Mouse (Mus musculus) heart, embryonic 10.5 days (tissue): ENCODE measurements at regions not wholly inside any gene's neighbourhood (a gene's known extent, or its start where the extent isn't known, plus 50 kb on each side); places are given as distances from the start of the nearest gene placed in this dataset.

Experiments
- DNase-seq: peaks from one replicate; pipeline ENCODE4 v3.0.0-alpha.2; 2017; ENCODE audit warnings: low spot score
- H3K27ac ChIP-seq: fragments of 300-500 bp; sonication (generic); 2 replicates; pipeline ENCODE4 v1.5.1; 2016; ENCODE audit warnings: mild to moderate bottlenecking
- H3K27me3 ChIP-seq: fragments of 300-500 bp; sonication (generic); 2 replicates; pipeline ENCODE4 v1.6.1; 2016; ENCODE audit warnings: mild to moderate bottlenecking; ENCODE audit not compliant: poor library complexity, insufficient read depth, severe bottlenecking
- H3K36me3 ChIP-seq: fragments of 300-500 bp; sonication (generic); 2 replicates; pipeline ENCODE4 v1.6.1; 2016; ENCODE audit warnings: mild to moderate bottlenecking, moderate library complexity
- H3K4me1 ChIP-seq: fragments of 300-500 bp; sonication (generic); 2 replicates; pipeline ENCODE4 v1.6.1; 2016; ENCODE audit warnings: mild to moderate bottlenecking
- H3K4me3 ChIP-seq: fragments of 300-500 bp; sonication (generic); 2 replicates; pipeline ENCODE4 v1.5.1; 2016; ENCODE audit warnings: mild to moderate bottlenecking, moderate library complexity
- H3K9me3 ChIP-seq: fragments of 300-500 bp; sonication (generic); 2 replicates; pipeline ENCODE4 v1.6.1; 2016; ENCODE audit warnings: mild to moderate bottlenecking, moderate library complexity
- WGBS: fragments of 180-500 bp; shearing (Covaris S2); methylation state at CpG from one replicate; pipeline ENCODE4 v1.1.7; 2016; 5-methylcytosine and 5-hydroxymethylcytosine counted together

DNA sequence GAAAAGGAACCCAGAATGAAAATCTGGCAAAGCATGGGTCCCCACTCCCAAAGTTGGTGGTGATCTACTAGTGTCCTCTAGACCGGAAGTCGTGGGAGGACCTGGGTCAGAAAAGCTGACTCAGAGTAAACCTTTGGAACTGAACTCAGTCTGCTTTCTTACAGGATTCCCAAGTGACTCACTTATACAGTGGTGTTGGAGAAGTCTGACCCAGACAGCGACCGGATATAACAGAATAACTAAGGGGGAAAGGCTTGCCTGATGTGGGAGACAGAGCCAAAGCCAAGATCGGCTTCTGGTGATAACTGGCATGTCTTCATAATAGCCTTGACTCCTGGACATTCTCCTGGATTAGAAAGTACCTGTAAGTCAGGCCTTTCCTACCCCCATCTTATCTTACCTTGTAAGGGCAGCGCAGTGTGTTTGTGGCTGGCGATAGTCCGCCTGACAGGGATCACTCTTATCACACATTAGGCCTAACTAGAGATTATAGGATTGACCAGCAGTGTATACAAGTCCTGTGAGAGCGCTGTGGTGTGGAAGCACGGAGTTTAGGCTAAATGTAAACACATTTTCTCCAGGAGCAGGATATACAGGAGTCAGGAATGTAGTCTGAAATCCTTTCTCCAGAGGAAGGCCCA lies 150.4 kb downstream of the Gm19410 start:
- 37% methylated on average over 10 of the region's 10 CpGs for WGBS

DNA sequence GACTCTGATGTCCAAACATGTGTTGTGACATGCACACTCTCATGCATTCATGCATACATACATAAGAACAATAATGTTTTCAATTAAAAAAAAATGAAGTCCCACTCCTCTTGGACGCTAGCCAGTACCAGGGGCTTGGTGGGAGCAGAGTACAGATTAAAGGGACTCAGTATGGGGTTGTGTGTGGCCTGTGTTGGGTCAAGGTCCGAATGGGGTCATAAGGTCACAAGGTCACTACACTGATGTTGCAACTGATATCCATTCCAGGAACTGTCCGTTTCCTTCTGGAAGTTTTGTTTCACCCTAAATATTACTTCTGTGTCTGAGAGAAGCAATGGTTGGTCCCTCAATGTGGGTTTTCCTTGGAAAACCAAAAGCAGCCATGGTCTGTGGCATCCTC lies 152.0 kb downstream of the Gm19410 start:
- no peaks in the 10 kb centered on the region for H3K36me3 ChIP-seq
- no peak overlapping the region for H3K27ac ChIP-seq
- H3K4me3 ChIP-seq, result no peak overlapping the region
- no peaks in the 10 kb centered on the region for H3K9me3 ChIP-seq
- H3K27me3 ChIP-seq, result no peaks in the 10 kb centered on the region
- peaks cover 24% of the 10 kb centered on the region for H3K4me1 ChIP-seq
- no peak for DNase-seq
- 59% methylated on average over 3 of the region's 3 CpGs for WGBS

More for the DNA sequence above, 150.4 kb downstream of the Gm19410 start:
- H3K27me3 ChIP-seq, result no peaks in the 10 kb centered on the region
- no peaks in the 10 kb centered on the region for H3K9me3 ChIP-seq
- no peaks in the 10 kb centered on the region for H3K36me3 ChIP-seq
- H3K4me1 ChIP-seq, result peaks cover 23% of the 10 kb centered on the region
- no peak for DNase-seq
- no peak overlapping the region for H3K4me3 ChIP-seq
- peak overlapping the region; percentile 69 for H3K27ac ChIP-seq

DNA sequence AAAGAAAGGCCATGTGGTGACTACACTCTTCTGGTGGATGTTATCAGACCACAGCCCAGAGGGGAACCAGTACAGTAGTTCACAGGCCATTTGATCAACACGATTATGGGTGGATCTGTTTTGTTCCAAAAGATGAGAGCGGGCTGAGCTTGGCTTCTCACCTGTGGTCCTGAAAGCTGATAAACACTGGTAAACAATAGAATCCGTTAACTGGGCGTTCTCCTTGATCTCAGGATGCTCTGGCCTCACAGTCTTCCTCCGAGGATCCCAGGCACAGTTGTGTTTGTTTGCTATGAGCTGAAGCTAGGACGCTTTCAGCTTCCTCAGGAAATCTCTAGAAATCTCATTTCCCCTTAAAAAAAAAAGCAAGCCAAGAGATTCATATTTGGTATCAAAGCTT lies 153.9 kb downstream of the Gm19410 start:
- DNase-seq, result no peak
- no peak overlapping the region for H3K27ac ChIP-seq
- no peaks in the 10 kb centered on the region for H3K36me3 ChIP-seq
- peaks cover 24% of the 10 kb centered on the region for H3K4me1 ChIP-seq
- no peak overlapping the region for H3K4me3 ChIP-seq
- no peaks in the 10 kb centered on the region for H3K9me3 ChIP-seq
- WGBS, result 49% methylated on average over 6 of the region's 6 CpGs
- no peaks in the 10 kb centered on the region for H3K27me3 ChIP-seq

DNA sequence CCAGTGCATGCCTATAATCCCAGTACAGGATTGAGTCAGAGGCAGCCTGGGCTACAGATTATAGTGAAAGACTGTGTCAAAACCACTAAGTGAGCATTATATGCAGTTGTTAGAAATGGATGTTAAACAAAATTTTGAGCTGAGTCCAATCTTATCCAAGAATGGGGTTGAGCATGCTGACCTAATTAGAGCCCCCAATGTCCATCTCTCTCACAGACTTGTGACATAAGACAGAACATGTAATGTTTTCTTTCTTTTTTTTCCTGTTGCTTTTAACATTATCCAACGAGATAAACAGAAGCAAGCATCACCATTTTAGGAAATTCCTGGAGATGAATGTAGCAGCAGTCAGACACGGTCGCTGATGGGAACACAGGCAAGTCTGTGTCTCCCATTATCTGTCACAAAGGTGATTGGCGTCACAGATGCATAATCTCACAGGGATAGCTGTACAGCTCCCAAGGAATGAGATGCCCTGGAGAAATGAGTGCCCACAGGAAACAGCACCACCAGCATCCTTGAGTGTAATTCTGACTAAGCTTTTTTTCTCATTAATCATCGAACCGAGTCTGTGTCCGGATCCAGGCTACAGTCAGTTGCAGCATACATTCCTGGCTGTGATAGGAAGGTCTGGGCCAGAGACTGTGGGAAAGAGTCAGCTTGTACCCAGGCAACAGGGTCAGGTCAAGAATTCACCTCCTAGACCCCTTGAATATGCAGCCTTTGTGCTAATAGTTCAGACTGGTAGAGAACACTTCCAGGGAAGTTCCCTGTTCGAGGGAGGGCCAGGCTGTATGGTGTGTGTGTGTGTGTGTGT lies 154.5 kb downstream of the Gm19410 start:
- Histone ChIP-seq H3K4me1 (peaks cover 24% of the 10 kb centered on the region), H3K36me3 (no peaks in the 10 kb centered on the region), H3K4me3 (no peak overlapping the region), H3K27me3 (no peaks in the 10 kb centered on the region), H3K9me3 (no peaks in the 10 kb centered on the region), H3K27ac (peak overlapping the region; percentile 56; the same call in 1 of the 2 replicates)
- no peak for DNase-seq
- WGBS, result 16% methylated on average over 8 of the region's 8 CpGs

DNA sequence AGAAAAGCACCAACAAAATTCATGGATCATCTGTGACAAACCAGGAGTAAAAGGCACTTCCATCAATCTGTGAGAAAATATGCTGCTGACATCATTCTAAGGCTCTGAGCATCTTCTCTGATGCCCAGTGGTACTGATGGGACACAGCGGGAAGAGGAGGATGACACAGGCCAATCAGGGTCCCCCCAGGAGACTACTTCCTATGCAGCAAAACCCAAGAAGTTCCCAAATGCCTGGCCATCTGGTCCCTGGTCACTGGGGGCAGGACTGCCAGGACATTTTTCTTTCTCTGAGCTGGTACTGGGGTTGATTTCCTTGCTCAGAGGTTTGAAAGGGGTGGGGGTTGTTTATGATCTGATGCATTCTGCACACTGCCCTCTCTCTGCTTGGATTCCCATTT lies 158.4 kb downstream of the Gm19410 start:
- Histone ChIP-seq H3K27ac (no peak overlapping the region), H3K27me3 (no peaks in the 10 kb centered on the region), H3K4me1 (peaks cover 15% of the 10 kb centered on the region), H3K4me3 (no peak overlapping the region), H3K9me3 (no peaks in the 10 kb centered on the region), H3K36me3 (no peaks in the 10 kb centered on the region)
- DNase-seq, result no peak
- 85% methylated on average over 1 of the region's 1 CpGs for WGBS

DNA sequence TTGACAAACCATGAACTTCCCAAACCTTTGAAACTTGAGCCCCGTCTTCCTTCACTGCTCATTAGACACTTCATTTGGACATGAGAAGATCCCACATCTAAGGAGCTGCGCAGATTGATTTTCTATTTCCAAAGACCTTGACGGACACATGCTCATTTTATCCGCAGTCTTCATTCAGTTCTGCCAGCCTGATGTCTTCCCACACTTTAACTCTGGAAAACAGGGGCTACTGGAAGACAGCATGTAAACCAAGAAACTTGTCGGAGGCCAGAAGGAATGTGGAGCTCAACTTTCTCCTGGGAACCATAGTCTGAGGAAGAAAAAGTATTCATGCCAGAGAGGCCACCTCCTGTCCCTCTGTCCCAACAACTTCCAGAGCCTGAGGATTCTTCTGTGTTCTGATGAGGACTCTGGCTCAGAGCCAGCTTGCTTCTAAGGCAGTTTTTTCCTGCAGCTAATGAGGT lies 161.8 kb downstream of the Gm19410 start:
- H3K4me3 ChIP-seq, result no peak overlapping the region
- H3K27ac ChIP-seq, result 0 out of 2 replicates have a peak overlapping the region, but pooled peaks have one; percentile 29
- H3K36me3 ChIP-seq, result no peaks in the 10 kb centered on the region
- no peaks in the 10 kb centered on the region for H3K27me3 ChIP-seq
- no peaks in the 10 kb centered on the region for H3K9me3 ChIP-seq
- peak; percentile 13 for DNase-seq
- WGBS, result 85% methylated on average over 5 of the region's 5 CpGs
- peaks cover 4% of the 10 kb centered on the region for H3K4me1 ChIP-seq

DNA sequence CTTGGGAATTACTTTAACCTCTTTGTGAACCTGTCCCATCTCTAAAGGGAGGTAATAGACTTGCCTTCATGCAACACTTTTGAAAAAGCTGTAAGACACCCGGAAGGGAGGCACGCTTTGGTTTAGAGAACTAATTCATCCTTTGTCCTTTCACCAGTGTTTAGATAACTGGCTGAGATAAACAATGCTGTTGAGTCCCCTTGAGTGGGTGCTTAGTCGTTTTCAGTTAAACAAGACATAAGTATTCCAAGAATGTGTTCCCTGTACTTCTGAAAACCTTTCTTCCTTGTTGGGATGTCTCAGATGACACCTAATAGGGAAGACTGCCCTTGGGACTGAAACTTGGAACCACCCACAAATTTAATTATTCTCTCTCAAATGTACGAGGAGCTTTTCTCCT lies 164.7 kb downstream of the Gm19410 start:
- Histone ChIP-seq H3K4me1 (peaks cover 4% of the 10 kb centered on the region), H3K27ac (no peak overlapping the region), H3K9me3 (no peaks in the 10 kb centered on the region), H3K36me3 (no peaks in the 10 kb centered on the region), H3K4me3 (no peak overlapping the region), H3K27me3 (no peaks in the 10 kb centered on the region)
- no peak for DNase-seq
- WGBS, result 26% methylated on average over 4 of the region's 4 CpGs

DNA sequence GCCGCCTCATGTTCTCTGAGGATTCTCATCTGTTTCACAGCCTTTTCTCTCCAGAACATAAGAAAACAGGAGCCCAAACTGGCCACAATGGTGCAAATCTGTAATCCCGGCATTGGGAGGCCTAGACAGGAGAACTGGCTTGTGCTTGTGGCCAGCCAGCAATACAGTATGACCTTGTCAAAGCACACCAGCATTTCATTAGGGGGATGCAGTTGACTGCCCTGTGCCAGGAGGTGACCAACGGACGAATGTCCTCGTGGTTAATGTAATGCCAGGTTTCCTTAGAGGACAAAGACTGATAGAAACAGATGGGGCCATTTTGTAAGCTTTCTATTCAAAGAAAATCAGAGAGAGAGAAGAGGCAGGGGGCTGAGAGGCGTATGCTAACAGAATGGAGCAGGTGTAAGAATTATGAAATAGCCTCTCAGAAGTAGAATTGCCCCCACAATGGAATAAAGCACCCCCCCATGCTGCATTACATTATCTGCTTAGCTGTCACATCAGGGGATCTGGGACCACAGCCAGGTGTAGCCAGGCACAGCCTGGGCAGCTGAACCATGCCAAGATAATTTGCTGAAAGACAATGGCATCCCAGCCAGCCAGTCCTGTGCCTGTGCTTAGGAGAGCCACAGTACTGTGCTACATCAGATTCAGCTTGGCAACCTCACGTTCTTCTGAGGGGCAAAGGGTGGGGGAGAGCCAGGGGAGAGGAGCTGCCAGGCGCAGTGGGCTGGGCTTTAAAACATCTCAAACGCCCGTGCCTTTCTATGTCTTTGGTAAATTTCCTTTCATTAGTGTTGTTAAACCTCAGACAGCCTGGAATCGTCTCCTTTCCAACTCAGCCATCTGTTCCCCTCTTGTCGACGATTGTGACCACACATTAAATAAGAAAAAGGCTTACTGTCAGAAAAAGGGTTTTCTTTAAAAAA lies 167.9 kb downstream of the Gm19410 start:
- Histone ChIP-seq H3K4me1 (no peaks in the 10 kb centered on the region), H3K9me3 (no peaks in the 10 kb centered on the region), H3K27ac (no peak overlapping the region), H3K36me3 (no peaks in the 10 kb centered on the region), H3K4me3 (no peak overlapping the region), H3K27me3 (no peaks in the 10 kb centered on the region)
- 73% methylated on average over 13 of the region's 13 CpGs for WGBS
- no peak for DNase-seq

DNA sequence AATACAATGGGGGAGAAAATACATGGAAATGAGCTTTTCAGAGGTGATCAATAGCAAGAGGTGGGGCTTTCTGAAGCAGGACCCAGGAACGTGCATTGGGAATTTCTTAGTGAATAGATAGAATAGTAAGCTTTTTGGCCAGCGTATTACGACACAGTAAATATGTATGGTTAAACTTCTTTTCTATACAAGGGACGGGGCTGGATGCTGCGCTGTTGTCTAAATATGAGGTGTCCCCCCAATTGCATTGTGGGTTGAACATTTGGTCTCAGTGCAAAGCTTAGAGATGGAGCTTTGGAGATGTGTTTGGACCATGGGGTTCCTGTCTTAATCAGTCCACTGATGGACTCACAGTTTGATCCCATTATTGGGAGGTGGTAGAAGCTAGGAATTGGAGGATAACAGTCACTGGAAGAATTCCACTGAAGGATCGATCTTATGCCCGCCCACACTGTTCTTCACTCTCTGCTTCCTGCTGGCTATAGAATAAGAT lies 168.6 kb downstream of the Gm19410 start:
- no peak overlapping the region for H3K4me3 ChIP-seq
- H3K4me1 ChIP-seq, result no peaks in the 10 kb centered on the region
- WGBS, result 92% methylated on average over 7 of the region's 7 CpGs
- no peak overlapping the region for H3K27ac ChIP-seq
- DNase-seq, result no peak
- H3K36me3 ChIP-seq, result no peaks in the 10 kb centered on the region
- no peaks in the 10 kb centered on the region for H3K27me3 ChIP-seq
- H3K9me3 ChIP-seq, result no peaks in the 10 kb centered on the region

DNA sequence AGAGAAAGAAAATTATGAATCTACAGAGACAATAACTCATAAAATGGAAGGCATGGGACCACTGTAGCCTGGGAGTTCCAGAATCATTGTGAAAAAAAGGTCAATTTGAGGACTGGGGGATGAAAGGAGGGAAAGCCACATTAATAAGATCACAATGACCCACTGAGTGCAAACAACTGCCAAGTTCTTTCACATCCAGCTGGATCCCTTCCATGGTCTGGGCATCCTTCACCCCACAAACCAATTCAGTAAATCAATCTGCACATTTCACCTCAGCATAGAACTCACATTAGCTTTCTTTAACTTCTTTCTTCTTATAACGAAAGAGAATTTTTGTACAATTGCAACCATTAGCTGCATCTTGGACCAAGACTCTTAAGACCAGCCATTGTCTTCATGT lies 169.4 kb downstream of the Gm19410 start:
- 86% methylated on average over 1 of the region's 1 CpGs for WGBS
- H3K27me3 ChIP-seq, result no peaks in the 10 kb centered on the region
- no peak for DNase-seq
- no peaks in the 10 kb centered on the region for H3K9me3 ChIP-seq
- no peak overlapping the region for H3K27ac ChIP-seq
- H3K36me3 ChIP-seq, result no peaks in the 10 kb centered on the region
- H3K4me3 ChIP-seq, result no peak overlapping the region
- no peaks in the 10 kb centered on the region for H3K4me1 ChIP-seq

DNA sequence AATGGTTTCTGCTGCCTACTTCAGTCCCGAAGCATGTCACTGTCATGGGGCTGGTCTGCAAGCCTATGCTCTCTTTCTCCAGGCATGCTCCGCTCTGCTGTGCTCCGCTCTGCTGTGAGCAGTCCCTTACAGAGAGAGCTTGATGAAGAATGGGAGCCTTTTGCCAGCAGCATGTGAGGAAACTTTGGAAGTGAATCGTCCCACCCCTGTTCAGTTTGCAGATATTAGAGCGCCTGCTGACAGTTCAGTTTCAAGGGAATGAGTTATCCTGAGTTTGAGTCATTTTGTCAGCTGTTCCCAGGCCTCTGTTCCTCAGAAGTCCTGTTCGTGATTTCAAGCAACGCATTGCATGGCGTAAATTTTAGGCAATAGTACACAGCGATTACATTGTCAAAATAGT lies 173.6 kb downstream of the Gm19410 start:
- H3K27ac ChIP-seq, result no peak overlapping the region
- no peak for DNase-seq
- no peaks in the 10 kb centered on the region for H3K27me3 ChIP-seq
- H3K36me3 ChIP-seq, result no peaks in the 10 kb centered on the region
- H3K4me3 ChIP-seq, result no peak overlapping the region
- WGBS, result 87% methylated on average over 9 of the region's 9 CpGs
- H3K9me3 ChIP-seq, result no peaks in the 10 kb centered on the region
- peaks cover 22% of the 10 kb centered on the region for H3K4me1 ChIP-seq

DNA sequence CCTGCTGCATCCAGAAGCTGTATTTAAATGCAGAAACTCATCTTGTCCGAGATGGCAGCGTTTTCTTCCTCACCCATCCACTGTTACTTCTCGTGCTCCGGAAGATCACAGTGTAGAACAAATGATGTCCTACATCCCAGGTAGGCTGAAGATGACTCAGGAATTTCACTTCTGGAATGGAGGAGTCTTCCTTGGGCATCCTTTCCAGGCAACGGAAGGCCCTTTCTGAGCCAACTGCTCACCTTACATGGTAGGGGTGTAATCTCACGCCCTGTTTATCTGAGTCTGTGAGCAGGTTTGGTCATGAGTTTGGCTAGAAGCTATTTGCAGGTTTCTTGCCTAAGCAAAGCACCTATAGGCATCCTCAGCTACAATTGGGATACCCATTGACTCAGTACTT lies 176.9 kb downstream of the Gm19410 start:
- 85% methylated on average over 6 of the region's 6 CpGs for WGBS
- no peak overlapping the region for H3K4me3 ChIP-seq
- no peaks in the 10 kb centered on the region for H3K27me3 ChIP-seq
- peaks cover 43% of the 10 kb centered on the region for H3K4me1 ChIP-seq
- no peaks in the 10 kb centered on the region for H3K36me3 ChIP-seq
- peak; percentile 66 for DNase-seq
- H3K9me3 ChIP-seq, result no peaks in the 10 kb centered on the region
- H3K27ac ChIP-seq, result no peak overlapping the region
